Mouse (Mus musculus): ENCODE data around the gene Atp10a.

GRCm38 (mm10) chr7:58658790-58659405 is 2.9 kb downstream of the Atp10a start:
- TF ChIP-seq POLR2A (IDR thresholded peaks at IDR 0.05; ENCODE audit: low read depth, low read length) (no peak), CTCF (IDR thresholded peaks at IDR 0.05; ENCODE audit: extremely low read depth, insufficient read length, insufficient replicate concordance, low read depth, low read length) (no peak)
